Mouse (Mus musculus) intestine, embryonic 15.5 days (tissue): ENCODE results near the gene Hmx2. TPM values are rescaled to one million over a fixed set of nuclear protein-coding genes. Genes with fewer than 3 reads are reported as not detected.

Source experiments
- ATAC-seq: fragments of 200-750 bp; cut with Nextera tagmentation; 2 replicates; pipeline ENCODE4 v1.8.0; 2017; ENCODE audit warnings: moderate TSS enrichment, moderate library complexity
- H3K27ac ChIP-seq: fragments of 300-500 bp; sonication (generic); 2 replicates; pipeline ENCODE4 v1.5.1; 2015; ENCODE audit warnings: mild to moderate bottlenecking, inconsistent platforms
- H3K27me3 ChIP-seq: fragments of 300-500 bp; sonication (generic); replicated peaks from 2 replicates; pipeline ENCODE4 v1.6.1; 2015; ENCODE audit warnings: inconsistent platforms
- H3K36me3 ChIP-seq: fragments of 300-500 bp; sonication (generic); 2 replicates; pipeline ENCODE4 v1.6.1; 2015; ENCODE audit warnings: inconsistent platforms
- H3K4me1 ChIP-seq: fragments of 300-500 bp; sonication (generic); replicated peaks from 2 replicates; pipeline ENCODE4 v1.6.1; 2015; ENCODE audit warnings: inconsistent platforms
- H3K4me2 ChIP-seq: fragments of 300-500 bp; sonication (generic); replicated peaks from 2 replicates; pipeline ENCODE4 v1.6.1; 2015; ENCODE audit warnings: mild to moderate bottlenecking, inconsistent platforms
- H3K4me3 ChIP-seq: fragments of 300-500 bp; sonication (generic); replicated peaks from 2 replicates; pipeline ENCODE4 v1.5.1; 2015; ENCODE audit warnings: inconsistent platforms
- H3K9ac ChIP-seq: fragments of 300-500 bp; sonication (generic); 2 replicates; pipeline ENCODE4 v1.6.1; 2015; ENCODE audit warnings: inconsistent platforms
- H3K9me3 ChIP-seq: fragments of 300-500 bp; sonication (generic); 2 replicates; pipeline ENCODE4 v1.6.1; 2016; ENCODE audit warnings: inconsistent platforms
- WGBS: fragments of 180-500 bp; shearing (Covaris S2); methylation state at CpG from one replicate; pipeline ENCODE4 v1.1.7; 2015; 5-methylcytosine and 5-hydroxymethylcytosine counted together
- polyA plus RNA-seq: library from polyadenylated mRNA; unstranded; fragments of >200 nt; fragmentation: Nextera tagmentation; extraction: Ambion mirVana; gene quantifications from 2 replicates; pipeline ENCODE4 v1.2.1, GENCODE M21; 2015

Hmx2 gene
- polyA plus RNA-seq, 1 experiment from 2014 or later = 1.1 TPM

DNA sequence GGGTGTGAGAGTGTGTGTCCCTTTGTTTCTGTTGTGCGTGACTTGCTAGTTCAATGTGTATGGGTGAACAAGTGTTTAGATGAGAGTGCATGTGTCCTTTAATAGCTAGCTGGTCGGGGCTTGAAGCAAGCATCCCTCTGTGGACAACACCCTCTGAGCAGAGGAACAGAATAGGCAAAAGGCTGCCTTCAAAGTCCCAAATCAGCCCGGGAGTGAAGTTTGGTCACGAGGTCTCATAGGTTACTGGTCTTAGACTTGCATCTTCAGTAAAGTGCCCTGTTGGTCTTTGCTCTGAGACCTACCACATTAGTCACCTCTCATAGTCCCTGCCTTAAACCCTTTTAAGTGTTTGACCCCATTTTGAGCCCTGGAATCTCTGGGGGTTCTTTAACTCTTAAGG lies 2.9 kb downstream of the Hmx2 start:
- Histone ChIP-seq H3K27ac (no peak overlapping the region), H3K4me1 (peaks cover 21% of the 10 kb centered on the region), H3K9me3 (no peaks in the 10 kb centered on the region), H3K4me3 (no peak overlapping the region), H3K4me2 (no peak overlapping the region), H3K9ac (no peak overlapping the region), H3K27me3 (peaks cover 92% of the 10 kb centered on the region), H3K36me3 (no peaks in the 10 kb centered on the region)
- 2% methylated on average over 4 of the region's 4 CpGs for WGBS
- no peak for ATAC-seq

DNA sequence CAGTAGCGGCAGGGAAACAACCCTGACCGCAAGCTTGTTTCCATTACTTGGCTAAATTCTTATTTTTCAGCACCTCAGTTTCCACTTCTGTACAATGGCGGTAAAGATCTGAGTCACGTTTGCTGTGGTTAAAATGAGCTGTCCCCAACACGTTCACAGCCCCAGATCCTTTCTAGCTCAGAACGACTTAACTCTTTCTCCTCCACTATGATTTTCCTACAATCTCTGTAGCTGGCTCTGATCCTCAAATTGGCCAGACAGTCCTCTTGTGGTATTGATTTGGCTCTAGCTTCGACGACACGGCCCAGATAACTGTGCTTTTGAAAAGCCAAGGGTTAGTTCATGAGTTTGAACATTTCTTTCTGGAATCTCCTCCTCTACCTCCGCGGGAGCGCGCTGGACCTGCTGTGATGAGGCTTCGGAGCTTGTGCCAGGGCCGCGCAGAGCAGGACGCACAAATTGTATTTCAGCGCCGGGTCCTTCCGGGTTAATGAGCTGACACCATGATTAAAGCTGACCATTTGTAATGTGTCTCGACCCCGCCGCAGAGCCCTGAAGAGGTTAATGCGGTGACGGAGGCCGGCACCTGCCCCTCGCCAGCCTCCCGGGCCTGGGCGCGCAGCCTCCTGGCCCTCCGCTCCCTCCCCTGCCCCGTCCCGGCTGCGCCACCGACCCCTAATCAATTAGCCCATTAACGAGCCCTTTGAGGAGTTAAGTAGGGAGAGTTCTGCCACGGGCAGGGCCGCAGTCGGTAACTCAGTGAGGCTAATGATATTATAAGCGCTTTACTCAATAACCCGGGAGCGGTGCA lies 3.6 kb downstream of the Hmx2 start:
- no peak for ATAC-seq
- H3K4me2 ChIP-seq = no peak overlapping the region
- H3K27ac ChIP-seq = no peak overlapping the region
- peaks cover 26% of the 10 kb centered on the region for H3K4me1 ChIP-seq
- no peak overlapping the region for H3K4me3 ChIP-seq
- no peaks in the 10 kb centered on the region for H3K9me3 ChIP-seq
- WGBS = 1% methylated on average over 42 of the region's 42 CpGs
- peaks cover 92% of the 10 kb centered on the region for H3K27me3 ChIP-seq
- no peak overlapping the region for H3K9ac ChIP-seq
- H3K36me3 ChIP-seq = no peaks in the 10 kb centered on the region

- WGBS = 2% methylated on average over 5 of the region's 5 CpGs
- H3K4me1 ChIP-seq = peaks cover 26% of the 10 kb centered on the region
- H3K27ac ChIP-seq = no peak overlapping the region
- H3K4me3 ChIP-seq = no peak overlapping the region
- no peaks in the 10 kb centered on the region for H3K9me3 ChIP-seq
- H3K27me3 ChIP-seq = peaks cover 92% of the 10 kb centered on the region
- H3K9ac ChIP-seq = no peak overlapping the region
- H3K36me3 ChIP-seq = no peaks in the 10 kb centered on the region
- no peak for ATAC-seq
- no peak overlapping the region for H3K4me2 ChIP-seq
Measured at GRCm38 (mm10) chr7:131552781-131553180, 4.2 kb downstream of the Hmx2 start.

DNA sequence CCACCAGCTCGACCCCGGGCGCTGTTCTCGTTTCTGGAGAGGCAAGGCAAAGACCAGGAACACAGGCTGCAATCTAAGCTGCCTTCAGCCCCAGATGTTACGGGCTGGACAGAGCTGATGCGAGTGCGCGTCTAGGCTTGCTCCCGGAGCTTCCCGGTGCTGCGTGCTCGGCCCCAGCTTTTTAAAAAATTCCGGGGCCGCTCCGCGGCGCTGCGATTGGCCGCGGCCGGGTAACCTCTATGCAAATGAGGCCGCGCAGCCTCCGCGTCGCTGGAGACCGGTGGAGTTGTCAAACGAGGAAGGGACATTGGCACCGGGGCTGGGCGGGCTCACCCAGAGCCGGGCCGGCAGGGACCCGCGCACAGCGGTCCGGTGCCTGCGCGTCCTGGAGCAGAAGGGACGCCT lies 5.2 kb downstream of the Hmx2 start:
- under 1% methylated on average over 39 of the region's 39 CpGs for WGBS
- H3K9ac ChIP-seq = no peak overlapping the region
- H3K9me3 ChIP-seq = no peaks in the 10 kb centered on the region
- H3K36me3 ChIP-seq = no peaks in the 10 kb centered on the region
- peak; percentile 37; the same call in 1 of the 2 replicates for ATAC-seq
- H3K4me2 ChIP-seq = peak overlapping the region; percentile 56
- peaks cover 87% of the 10 kb centered on the region for H3K27me3 ChIP-seq
- peak overlapping the region; percentile 30 for H3K4me3 ChIP-seq
- no peak overlapping the region for H3K27ac ChIP-seq
- H3K4me1 ChIP-seq = peaks cover 26% of the 10 kb centered on the region

DNA sequence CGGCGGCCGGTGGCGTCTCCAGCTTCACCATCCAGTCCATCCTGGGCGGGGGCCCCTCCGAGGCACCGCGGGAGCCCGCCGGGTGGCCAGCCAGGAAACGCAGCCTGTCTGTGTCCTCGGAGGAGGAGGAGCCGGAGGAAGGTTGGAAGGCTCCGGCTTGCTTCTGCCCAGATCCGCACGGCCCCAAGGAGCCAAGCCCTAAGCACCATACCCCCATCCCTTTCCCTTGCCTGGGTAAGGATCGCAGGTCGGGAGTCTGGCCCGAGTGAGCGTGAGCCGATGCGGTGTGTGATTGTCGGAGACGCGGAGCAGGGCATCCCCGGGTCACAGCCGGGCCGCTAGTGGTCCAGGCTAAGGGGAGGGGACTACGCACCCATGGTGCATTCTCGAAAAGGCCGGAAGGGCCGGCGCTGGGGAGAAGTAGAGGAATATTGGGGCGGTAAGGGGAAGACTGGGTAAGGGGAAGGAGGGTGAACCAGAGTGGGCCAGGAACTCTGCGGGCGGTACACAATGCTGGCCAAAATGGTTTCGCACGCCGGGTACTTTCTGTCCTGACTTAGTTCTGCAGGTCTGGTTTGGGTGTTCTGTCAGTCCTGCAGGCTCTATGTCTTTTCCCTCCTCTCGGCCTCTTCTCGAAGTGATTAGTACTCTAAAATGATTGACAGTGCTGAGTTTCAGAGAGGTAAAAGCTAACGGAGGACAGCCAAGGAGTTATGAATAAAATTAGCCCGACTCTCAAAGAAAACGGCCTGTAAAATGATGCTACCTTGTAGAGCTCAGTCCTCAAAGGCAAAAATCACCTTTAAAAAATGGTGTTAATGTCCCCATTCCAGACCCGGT lies 6.0 kb downstream of the Hmx2 start:
- Histone ChIP-seq H3K9ac (no peak overlapping the region), H3K4me1 (peaks cover 26% of the 10 kb centered on the region), H3K4me3 (peak overlapping the region; percentile 30), H3K27ac (no peak overlapping the region), H3K9me3 (no peaks in the 10 kb centered on the region), H3K27me3 (peaks cover 81% of the 10 kb centered on the region), H3K4me2 (peak overlapping the region; percentile 56), H3K36me3 (no peaks in the 10 kb centered on the region)
- peak; percentile 13; the same call in 1 of the 2 replicates for ATAC-seq
- WGBS = under 1% methylated on average over 45 of the region's 45 CpGs

DNA sequence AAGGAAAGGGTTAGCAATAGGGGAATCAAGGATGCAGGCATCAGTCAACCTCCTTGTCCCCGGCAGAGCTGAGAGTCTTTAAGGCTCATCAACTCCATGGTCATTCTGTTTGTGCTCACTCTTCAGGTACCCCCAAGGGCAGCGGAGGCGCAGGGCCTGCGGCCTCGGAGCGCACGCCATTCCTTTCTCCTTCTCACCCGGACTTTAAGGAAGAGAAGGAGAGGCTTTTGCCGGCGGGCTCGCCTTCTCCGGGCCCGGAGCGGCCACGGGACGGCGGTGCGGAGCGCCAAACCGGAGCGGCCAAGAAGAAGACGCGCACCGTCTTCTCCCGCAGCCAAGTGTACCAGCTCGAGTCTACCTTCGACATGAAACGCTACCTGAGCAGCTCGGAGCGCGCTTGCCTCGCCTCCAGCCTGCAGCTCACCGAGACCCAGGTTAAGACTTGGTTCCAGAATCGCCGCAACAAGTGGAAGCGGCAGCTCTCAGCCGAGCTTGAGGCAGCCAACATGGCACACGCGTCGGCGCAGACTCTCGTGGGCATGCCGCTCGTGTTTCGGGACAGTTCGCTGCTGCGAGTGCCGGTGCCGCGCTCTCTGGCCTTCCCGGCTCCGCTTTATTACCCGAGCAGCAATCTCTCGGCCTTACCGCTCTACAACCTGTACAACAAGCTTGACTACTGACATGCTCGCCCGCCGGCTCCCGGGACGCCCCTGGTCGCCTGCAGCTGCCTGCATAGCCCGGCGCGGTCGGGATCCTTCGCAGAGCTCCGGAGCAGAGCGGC lies 6.9 kb downstream of the Hmx2 start:
- H3K9ac ChIP-seq = no peak overlapping the region
- ATAC-seq = no peak
- WGBS = under 1% methylated on average over 66 of the region's 68 CpGs
- H3K4me1 ChIP-seq = peaks cover 26% of the 10 kb centered on the region
- H3K36me3 ChIP-seq = no peaks in the 10 kb centered on the region
- no peaks in the 10 kb centered on the region for H3K9me3 ChIP-seq
- peak overlapping the region; percentile 45 for H3K4me2 ChIP-seq
- peak overlapping the region; percentile 25 for H3K4me3 ChIP-seq
- peaks cover 72% of the 10 kb centered on the region for H3K27me3 ChIP-seq
- H3K27ac ChIP-seq = no peak overlapping the region

- WGBS = 3% methylated on average over 9 of the region's 9 CpGs
Measured at GRCm38 (mm10) chr7:131556116-131556515, 7.5 kb downstream of the Hmx2 start.

DNA sequence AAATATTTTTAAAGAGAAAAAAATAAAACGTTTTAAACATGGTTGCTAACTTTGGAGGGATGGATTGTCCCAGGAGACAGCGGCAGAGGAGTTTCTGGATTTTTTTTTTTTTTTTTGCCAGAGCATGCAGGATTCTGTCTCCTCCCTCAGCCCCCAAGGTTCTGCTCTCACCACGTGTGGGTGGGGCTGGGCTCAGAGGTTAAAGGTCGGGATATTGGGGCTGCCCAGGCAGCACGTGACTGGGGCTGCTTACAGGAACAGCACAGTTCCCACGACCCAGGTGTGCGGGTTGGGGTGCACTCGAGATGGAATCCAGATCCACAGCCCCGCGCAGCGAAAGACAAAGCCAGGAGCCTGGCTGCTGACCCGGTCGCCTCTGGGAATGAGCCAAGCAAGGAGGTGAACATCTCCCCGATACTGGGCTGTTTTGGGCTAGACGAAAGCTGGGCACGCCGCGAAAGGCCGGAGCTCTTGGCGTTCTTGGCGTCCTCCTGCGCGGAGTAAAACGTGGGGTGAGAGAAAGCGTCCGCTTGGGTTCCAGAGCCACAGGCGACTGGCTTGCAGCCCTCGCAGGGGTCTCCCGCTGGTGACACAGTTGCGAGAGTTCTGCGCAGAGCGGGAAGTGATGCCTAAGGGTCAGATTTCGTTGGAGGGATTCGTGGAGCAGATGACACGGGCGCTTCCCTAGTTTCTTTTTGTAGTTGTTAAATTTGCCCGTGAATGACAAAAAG lies 8.1 kb downstream of the Hmx2 start:
- H3K4me2 ChIP-seq = peak overlapping the region; percentile 38
- peaks cover 26% of the 10 kb centered on the region for H3K4me1 ChIP-seq
- no peak overlapping the region for H3K27ac ChIP-seq
- under 1% methylated on average over 37 of the region's 37 CpGs for WGBS
- H3K9ac ChIP-seq = no peak overlapping the region
- H3K36me3 ChIP-seq = no peaks in the 10 kb centered on the region
- ATAC-seq = no peak
- H3K27me3 ChIP-seq = peaks cover 60% of the 10 kb centered on the region
- H3K9me3 ChIP-seq = no peaks in the 10 kb centered on the region
- peak overlapping the region; percentile 6 for H3K4me3 ChIP-seq

More at GRCm38 (mm10) chr7:131556116-131556515, 7.5 kb downstream of the Hmx2 start:
- no peak for ATAC-seq
- Histone ChIP-seq H3K4me1 (peaks cover 26% of the 10 kb centered on the region), H3K27ac (no peak overlapping the region), H3K9me3 (no peaks in the 10 kb centered on the region), H3K9ac (no peak overlapping the region), H3K27me3 (peaks cover 66% of the 10 kb centered on the region), H3K4me2 (peak overlapping the region; percentile 45), H3K4me3 (no peak overlapping the region), H3K36me3 (no peaks in the 10 kb centered on the region)

- H3K27me3 ChIP-seq = peaks cover 50% of the 10 kb centered on the region
- no peak for ATAC-seq
- 46% methylated on average over 2 of the region's 2 CpGs for WGBS
- peaks cover 30% of the 10 kb centered on the region for H3K4me1 ChIP-seq
- no peaks in the 10 kb centered on the region for H3K9me3 ChIP-seq
- no peak overlapping the region for H3K4me2 ChIP-seq
- no peak overlapping the region for H3K9ac ChIP-seq
- no peak overlapping the region for H3K4me3 ChIP-seq
- H3K36me3 ChIP-seq = peaks cover 7% of the 10 kb centered on the region
- no peak overlapping the region for H3K27ac ChIP-seq
Measured at GRCm38 (mm10) chr7:131557751-131558150, 9.2 kb downstream of the Hmx2 start.

- Histone ChIP-seq H3K4me2 (peak within 1 kb of the TSS; percentile 51), H3K27me3 (peaks cover 26% of the 10 kb centered on the region), H3K36me3 (peaks cover 10% of the 10 kb centered on the region), H3K9ac (peak within 1 kb of the TSS; percentile 85), H3K4me3 (peak within 1 kb of the TSS; percentile 83), H3K4me1 (peaks cover 21% of the 10 kb centered on the region), H3K9me3 (no peaks in the 10 kb centered on the region), H3K27ac (peak within 1 kb of the TSS; percentile 88)
- ATAC-seq = peak; percentile 94
- WGBS = under 1% methylated on average over 43 of the region's 51 CpGs
Measured at GRCm38 (mm10) chr7:131559986-131560696, 11.6 kb downstream of the Hmx2 start, which contains the start of gene Bub3. Gene Bub3 (plus strand): TSS chr7:131560222.

DNA sequence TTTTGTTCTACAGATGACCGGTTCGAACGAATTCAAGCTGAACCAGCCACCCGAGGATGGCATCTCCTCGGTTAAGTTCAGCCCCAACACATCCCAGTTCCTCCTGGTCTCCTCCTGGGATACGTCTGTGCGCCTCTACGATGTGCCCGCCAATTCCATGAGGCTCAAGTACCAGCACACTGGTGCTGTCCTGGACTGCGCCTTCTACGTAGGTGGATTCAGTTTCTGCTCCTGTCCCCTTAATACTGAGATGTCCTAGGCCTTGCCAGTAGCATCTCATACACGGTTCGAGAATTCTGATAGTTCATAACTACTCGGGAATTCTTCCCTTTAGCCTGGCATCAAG lies 12.1 kb downstream of the Hmx2 start:
- peak overlapping the region; percentile 88 for H3K27ac ChIP-seq
- peak overlapping the region; percentile 85 for H3K9ac ChIP-seq
- peaks cover 16% of the 10 kb centered on the region for H3K4me1 ChIP-seq
- H3K27me3 ChIP-seq = peaks cover 21% of the 10 kb centered on the region
- H3K4me2 ChIP-seq = peak overlapping the region; percentile 51
- H3K9me3 ChIP-seq = no peaks in the 10 kb centered on the region
- WGBS = under 1% methylated on average over 14 of the region's 14 CpGs
- H3K4me3 ChIP-seq = peak overlapping the region; percentile 83
- H3K36me3 ChIP-seq = peaks cover 10% of the 10 kb centered on the region
- ATAC-seq = peak; percentile 62
